Mouse (Mus musculus) hindbrain, embryonic 12.5 days (tissue): ENCODE measurements around the gene Urod. TPM values are rescaled to one million over a fixed set of nuclear protein-coding genes. Genes with fewer than 3 reads are reported as not detected.

Experiments used
- ATAC-seq: fragments of 200-750 bp; cut with Nextera tagmentation; 2 replicates; pipeline ENCODE4 v1.8.0; 2017; ENCODE audit warnings: moderate TSS enrichment; ENCODE audit not compliant: low FRiP score
- H3K27ac ChIP-seq: fragments of 300-500 bp; sonication (generic); 2 replicates; pipeline ENCODE4 v1.5.1; 2016; ENCODE audit warnings: mild to moderate bottlenecking
- H3K27me3 ChIP-seq: fragments of 300-500 bp; sonication (generic); 2 replicates; pipeline ENCODE4 v1.6.1; 2016; ENCODE audit warnings: mild to moderate bottlenecking
- H3K36me3 ChIP-seq: fragments of 300-500 bp; sonication (generic); 2 replicates; pipeline ENCODE4 v1.6.1; 2016; ENCODE audit warnings: mild to moderate bottlenecking
- H3K4me1 ChIP-seq: fragments of 300-500 bp; sonication (generic); 2 replicates; pipeline ENCODE4 v1.6.1; 2016
- H3K4me2 ChIP-seq: fragments of 300-500 bp; sonication (generic); replicated peaks from 2 replicates; pipeline ENCODE4 v1.6.1; 2016; ENCODE audit warnings: mild to moderate bottlenecking
- H3K4me3 ChIP-seq: fragments of 300-500 bp; sonication (generic); 2 replicates; pipeline ENCODE4 v1.5.1; 2016; ENCODE audit warnings: mild to moderate bottlenecking
- H3K9ac ChIP-seq: fragments of 300-500 bp; sonication (generic); 2 replicates; pipeline ENCODE4 v1.6.1; 2016; ENCODE audit warnings: mild to moderate bottlenecking, moderate library complexity
- H3K9me3 ChIP-seq: fragments of 300-500 bp; sonication (generic); replicated peaks from 2 replicates; pipeline ENCODE4 v1.6.1; 2016; ENCODE audit warnings: mild to moderate bottlenecking
- WGBS: fragments of 180-500 bp; shearing (Covaris S2); methylation state at CpG from one replicate; pipeline ENCODE4 v1.1.7; 2016; 5-methylcytosine and 5-hydroxymethylcytosine counted together
- polyA plus RNA-seq: library from polyadenylated mRNA; unstranded; fragments of >200 nt; fragmentation: Nextera tagmentation; extraction: Ambion mirVana; gene quantifications from 2 replicates; pipeline ENCODE4 v1.2.1, GENCODE M21; 2016

Gene Urod
- polyA plus RNA-seq = 87.5 and 90.2 TPM in 2 replicates

- no peaks in the 10 kb centered on the region for H3K9me3 ChIP-seq
- H3K4me3 ChIP-seq = peak within 1 kb of the TSS; percentile 95
- H3K27me3 ChIP-seq = 0 out of 2 replicates have a peak, but pooled peaks cover 2% of the 10 kb centered on the region
- peak within 1 kb of the TSS; percentile 89 for H3K27ac ChIP-seq
- peak within 1 kb of the TSS; percentile 95 for H3K4me2 ChIP-seq
- peaks cover 14% of the 10 kb centered on the region for H3K36me3 ChIP-seq
- peak; percentile 90 for ATAC-seq
- 2% methylated on average over 38 of the region's 38 CpGs for WGBS
- peak within 1 kb of the TSS; percentile 82 for H3K9ac ChIP-seq
- peaks cover 31% of the 10 kb centered on the region for H3K4me1 ChIP-seq
Observed at GRCm38 (mm10) chr4:116993672-116994621, at the start of gene Urod. TSS of gene Urod (minus strand) at chr4:116994413.

- H3K27ac ChIP-seq = peak overlapping the region; percentile 76
- H3K4me2 ChIP-seq = no peak overlapping the region
- no peaks in the 10 kb centered on the region for H3K9me3 ChIP-seq
- ATAC-seq = no peak
- no peak overlapping the region for H3K4me3 ChIP-seq
- peaks cover 21% of the 10 kb centered on the region for H3K4me1 ChIP-seq
- H3K9ac ChIP-seq = no peak overlapping the region
- no peaks in the 10 kb centered on the region for H3K27me3 ChIP-seq
- WGBS = 63% methylated on average over 4 of the region's 4 CpGs
- H3K36me3 ChIP-seq = no peaks in the 10 kb centered on the region
Observed at GRCm38 (mm10) chr4:117041283-117041721, 47.1 kb upstream of the Urod start.

- Histone ChIP-seq H3K4me3 (no peak overlapping the region), H3K27ac (peak overlapping the region; percentile 76), H3K9me3 (no peaks in the 10 kb centered on the region), H3K4me2 (0 out of 2 replicates have a peak overlapping the region, but pooled peaks have one; percentile 3), H3K36me3 (no peaks in the 10 kb centered on the region), H3K9ac (no peak overlapping the region), H3K27me3 (no peaks in the 10 kb centered on the region), H3K4me1 (peaks cover 21% of the 10 kb centered on the region)
- ATAC-seq = no peak
- 36% methylated on average over 1 of the region's 1 CpGs for WGBS
Observed at GRCm38 (mm10) chr4:117040791-117041190, 46.6 kb upstream of the Urod start.

- Histone ChIP-seq H3K4me2 (peak overlapping the region; percentile 3; the same call in 1 of the 2 replicates), H3K9ac (no peak overlapping the region)
- ATAC-seq = no peak
Observed at GRCm38 (mm10) chr4:117039925-117040687, 45.9 kb upstream of the Urod start.

GRCm38 (mm10) chr4:117031105-117031504, 36.9 kb upstream of the Urod start:
- no peak for ATAC-seq
- H3K9me3 ChIP-seq = no peaks in the 10 kb centered on the region
- H3K27me3 ChIP-seq = no peaks in the 10 kb centered on the region
- H3K4me3 ChIP-seq = no peak overlapping the region
- H3K9ac ChIP-seq = no peak overlapping the region
- H3K4me1 ChIP-seq = no peaks in the 10 kb centered on the region
- H3K27ac ChIP-seq = no peak overlapping the region
- peaks cover 29% of the 10 kb centered on the region for H3K36me3 ChIP-seq
- 90% methylated on average over 1 of the region's 1 CpGs for WGBS
- no peak overlapping the region for H3K4me2 ChIP-seq

More at GRCm38 (mm10) chr4:117039925-117040687, 45.9 kb upstream of the Urod start:
- 29% methylated on average over 9 of the region's 9 CpGs for WGBS
- no peaks in the 10 kb centered on the region for H3K36me3 ChIP-seq
- H3K27ac ChIP-seq = peak overlapping the region; percentile 76
- H3K4me1 ChIP-seq = peaks cover 21% of the 10 kb centered on the region
- no peaks in the 10 kb centered on the region for H3K9me3 ChIP-seq
- H3K27me3 ChIP-seq = no peaks in the 10 kb centered on the region
- no peak overlapping the region for H3K4me3 ChIP-seq

GRCm38 (mm10) chr4:117023469-117023868, 29.3 kb upstream of the Urod start:
- ATAC-seq = no peak

GRCm38 (mm10) chr4:117019206-117020134, 25.3 kb upstream of the Urod start, which contains the start of gene Eif2b3:
TSS of gene Eif2b3 (plus strand) at chr4:117019402.
- Histone ChIP-seq H3K27me3 (no peaks in the 10 kb centered on the region), H3K9ac (peak within 1 kb of the TSS; percentile 83), H3K36me3 (peaks cover 15% of the 10 kb centered on the region), H3K9me3 (no peaks in the 10 kb centered on the region), H3K27ac (0 out of 2 replicates have a peak within 1 kb of the TSS, but pooled peaks have one; percentile 40), H3K4me3 (peak within 1 kb of the TSS; percentile 87), H3K4me1 (peaks cover 10% of the 10 kb centered on the region), H3K4me2 (peak within 1 kb of the TSS; percentile 87)
- peak; percentile 97 for ATAC-seq
- 1% methylated on average over 61 of the region's 61 CpGs for WGBS

More at GRCm38 (mm10) chr4:117023469-117023868, 29.3 kb upstream of the Urod start:
- WGBS = 96% methylated on average over 4 of the region's 4 CpGs
- Histone ChIP-seq H3K36me3 (peaks cover 29% of the 10 kb centered on the region), H3K27me3 (no peaks in the 10 kb centered on the region), H3K4me2 (no peak overlapping the region), H3K27ac (no peak overlapping the region), H3K4me1 (peaks cover 10% of the 10 kb centered on the region), H3K9ac (no peak overlapping the region), H3K9me3 (no peaks in the 10 kb centered on the region), H3K4me3 (no peak overlapping the region)

- peaks cover 10% of the 10 kb centered on the region for H3K4me1 ChIP-seq
- H3K9ac ChIP-seq = no peak overlapping the region
- H3K4me3 ChIP-seq = no peak overlapping the region
- H3K36me3 ChIP-seq = peaks cover 13% of the 10 kb centered on the region
- WGBS = 88% methylated on average over 7 of the region's 7 CpGs
- no peaks in the 10 kb centered on the region for H3K9me3 ChIP-seq
- H3K4me2 ChIP-seq = no peak overlapping the region
- ATAC-seq = no peak
- H3K27ac ChIP-seq = no peak overlapping the region
- H3K27me3 ChIP-seq = no peaks in the 10 kb centered on the region
Observed at GRCm38 (mm10) chr4:117018327-117018726, 24.1 kb upstream of the Urod start.

- H3K4me1 ChIP-seq = peaks cover 10% of the 10 kb centered on the region
- H3K9ac ChIP-seq = no peak overlapping the region
- H3K27me3 ChIP-seq = no peaks in the 10 kb centered on the region
- no peak overlapping the region for H3K4me3 ChIP-seq
- no peaks in the 10 kb centered on the region for H3K9me3 ChIP-seq
- 97% methylated on average over 2 of the region's 2 CpGs for WGBS
- H3K4me2 ChIP-seq = no peak overlapping the region
- ATAC-seq = no peak
- no peak overlapping the region for H3K27ac ChIP-seq
- peaks cover 7% of the 10 kb centered on the region; the same call in 1 of the 2 replicates for H3K36me3 ChIP-seq
Observed at GRCm38 (mm10) chr4:117017738-117018137, 23.5 kb upstream of the Urod start.

GRCm38 (mm10) chr4:117014901-117015415, 20.7 kb upstream of the Urod start:
- no peak overlapping the region for H3K9ac ChIP-seq
- no peak overlapping the region for H3K4me3 ChIP-seq
- H3K27ac ChIP-seq = no peak overlapping the region
- H3K4me1 ChIP-seq = peaks cover 3% of the 10 kb centered on the region; the same call in 1 of the 2 replicates
- no peaks in the 10 kb centered on the region for H3K9me3 ChIP-seq
- WGBS = 61% methylated on average over 4 of the region's 4 CpGs
- H3K4me2 ChIP-seq = no peak overlapping the region
- no peaks in the 10 kb centered on the region for H3K27me3 ChIP-seq
- no peak for ATAC-seq
- no peaks in the 10 kb centered on the region for H3K36me3 ChIP-seq

- Histone ChIP-seq H3K27ac (no peak overlapping the region), H3K36me3 (no peaks in the 10 kb centered on the region), H3K27me3 (no peaks in the 10 kb centered on the region), H3K9me3 (no peaks in the 10 kb centered on the region), H3K9ac (no peak overlapping the region), H3K4me2 (no peak overlapping the region), H3K4me3 (no peak overlapping the region), H3K4me1 (no peaks in the 10 kb centered on the region)
- ATAC-seq = no peak
- 84% methylated on average over 6 of the region's 6 CpGs for WGBS
Observed at GRCm38 (mm10) chr4:117013596-117013995, 19.4 kb upstream of the Urod start.
